Mouse (Mus musculus) heart, postnatal 4 days (tissue): ENCODE data around the gene Fahd1. TPM values are rescaled to one million over a fixed set of nuclear protein-coding genes. Genes with fewer than 3 reads are reported as not detected.
A peak's percentile ranks its signal among the peaks of the same experiment; 100 is the strongest.

Experiments
- DNase-seq: peaks from one replicate; pipeline ENCODE4 v3.0.0; 2021
- total RNA-seq, 2 experiments: library from RNA; stranded (reverse); gene quantifications; 2 replicates each; pipeline ENCODE4 v1.2.3; 2021

The Fahd1 gene
- total RNA-seq, 2 experiments from 2014 or later: 50.3 to 53.0 TPM

GRCm38 (mm10) chr17:24847386-24847785 is 2.8 kb downstream of the Fahd1 start:
- DNase-seq: no peak

- no peak for DNase-seq
Measured at GRCm38 (mm10) chr17:24844525-24844924, 5.6 kb downstream of the Fahd1 start.

GRCm38 (mm10) chr17:24842631-24843030 is 7.5 kb downstream of the Fahd1 start:
- DNase-seq: no peak

- DNase-seq: no peak
Measured at GRCm38 (mm10) chr17:24841133-24841532, 9.0 kb downstream of the Fahd1 start.

- no peak for DNase-seq
Measured at GRCm38 (mm10) chr17:24840341-24840740, 9.8 kb downstream of the Fahd1 start.

- no peak for DNase-seq
Measured at GRCm38 (mm10) chr17:24839842-24840241, 10.3 kb downstream of the Fahd1 start, which contains the start of gene Hagh. Hagh (plus strand) TSS chr17:24840143.

- DNase-seq: no peak
Measured at GRCm38 (mm10) chr17:24821351-24822280, 28.5 kb downstream of the Fahd1 start.

- no peak for DNase-seq
Measured at GRCm38 (mm10) chr17:24819469-24819868, 30.7 kb downstream of the Fahd1 start.

GRCm38 (mm10) chr17:24818172-24818571 is 32.0 kb downstream of the Fahd1 start:
- no peak for DNase-seq

- DNase-seq: no peak
Measured at GRCm38 (mm10) chr17:24817503-24817902, 32.7 kb downstream of the Fahd1 start.

GRCm38 (mm10) chr17:24815256-24815655 is 34.9 kb downstream of the Fahd1 start:
- DNase-seq: no peak

GRCm38 (mm10) chr17:24812215-24812614 is 37.9 kb downstream of the Fahd1 start:
- DNase-seq: no peak

- DNase-seq: no peak
Measured at GRCm38 (mm10) chr17:24811211-24811610, 39.0 kb downstream of the Fahd1 start.

GRCm38 (mm10) chr17:24803952-24804951 is 45.9 kb downstream of the Fahd1 start, which contains the start of gene Meiob:
Meiob (plus strand) TSS chr17:24804289.
- DNase-seq: peak; percentile 74

- no peak for DNase-seq
Measured at GRCm38 (mm10) chr17:24800524-24800923, 49.6 kb downstream of the Fahd1 start.

- no peak for DNase-seq
Measured at GRCm38 (mm10) chr17:24799476-24799875, 50.7 kb downstream of the Fahd1 start.

Other genes starting within 250 kb of the Fahd1 start
- 10 to 100 TPM; 82.9 to 87.9 TPM for gene Tsc2, start 217.7 kb downstream of the Fahd1 start, total RNA-seq
- gene Nthl1, start 217.7 kb downstream of the Fahd1 start, total RNA-seq: 1 to 10 TPM; 4.0 TPM
- gene Slc9a3r2, start 200.0 kb downstream of the Fahd1 start, total RNA-seq: 10 to 100 TPM; 61.8 to 75.0 TPM
- gene Npw, start 191.9 kb downstream of the Fahd1 start, total RNA-seq: not detected
- 10 to 100 TPM; 26.0 to 26.6 TPM for gene Zfp598, start 180.7 kb downstream of the Fahd1 start, total RNA-seq
- under 1 TPM; 0.14 to 0.27 TPM for gene Syngr3, start 160.4 kb downstream of the Fahd1 start, total RNA-seq
- gene Gfer, start 154.2 kb downstream of the Fahd1 start, total RNA-seq: 10 to 100 TPM; 23.3 to 25.6 TPM
- 1 to 10 TPM; 1.9 to 2.1 TPM for gene Noxo1, start 154.1 kb downstream of the Fahd1 start, total RNA-seq
- gene Tbl3, start 142.7 kb downstream of the Fahd1 start, total RNA-seq: 10 to 100 TPM; 25.2 to 29.2 TPM
- gene Rnf151, start 132.3 kb downstream of the Fahd1 start, total RNA-seq: not detected
- 100 to 1,000 TPM; 734 to 782 TPM for gene Rps2, start 132.2 kb downstream of the Fahd1 start, total RNA-seq
- gene Ndufb10, start 125.9 kb downstream of the Fahd1 start, total RNA-seq: 100 to 1,000 TPM; 684 to 725 TPM
- 10 to 100 TPM; 19.5 TPM for gene Rpl3l, start 122.5 kb downstream of the Fahd1 start, total RNA-seq
- 10 to 100 TPM; 74.4 to 83.3 TPM for gene Msrb1, start 113.7 kb downstream of the Fahd1 start, total RNA-seq
- under 1 TPM in 1 of 2 experiments, not detected in 1; 0.20 TPM for gene Hs3st6, start 97.4 kb downstream of the Fahd1 start, total RNA-seq
- gene Meiob, start 46.1 kb downstream of the Fahd1 start, total RNA-seq: under 1 TPM in 1 of 2 experiments, not detected in 1; 0.16 TPM
- 10 to 100 TPM; 77.6 to 82.3 TPM for gene Hagh, start 10.2 kb downstream of the Fahd1 start, total RNA-seq
- gene Igfals, start 15.6 kb upstream of the Fahd1 start, total RNA-seq: 1 to 10 TPM; 2.9 to 3.5 TPM
- 10 to 100 TPM; 25.6 to 27.0 TPM for gene Nubp2, start 36.0 kb upstream of the Fahd1 start, total RNA-seq
- 10 to 100 TPM; 34.8 to 38.6 TPM for gene Spsb3, start 36.3 kb upstream of the Fahd1 start, total RNA-seq
- 10 to 100 TPM; 24.8 to 27.1 TPM for gene Eme2, start 44.7 kb upstream of the Fahd1 start, total RNA-seq
- 10 to 100 TPM; 93.6 to 97.0 TPM for gene Mrps34, start 44.8 kb upstream of the Fahd1 start, total RNA-seq
- gene Nme3, start 46.1 kb upstream of the Fahd1 start, total RNA-seq: 10 to 100 TPM; 33.6 to 42.8 TPM
- 10 to 100 TPM; 66.5 to 68.5 TPM for gene Mapk8ip3, start 86.6 kb upstream of the Fahd1 start, total RNA-seq
- 10 to 100 TPM; 43.6 to 49.9 TPM for gene Jpt2, start 110.3 kb upstream of the Fahd1 start, total RNA-seq
- gene Cramp1l, start 165.4 kb upstream of the Fahd1 start, total RNA-seq: 10 to 100 TPM; 15.1 to 16.3 TPM
- gene Ift140, start 165.7 kb upstream of the Fahd1 start, total RNA-seq: 1 to 10 TPM; 7.0 to 7.3 TPM
- 10 to 100 TPM; 25.2 to 27.4 TPM for gene Tmem204, start 233.2 kb upstream of the Fahd1 start, total RNA-seq